In the genomic region with DNA sequence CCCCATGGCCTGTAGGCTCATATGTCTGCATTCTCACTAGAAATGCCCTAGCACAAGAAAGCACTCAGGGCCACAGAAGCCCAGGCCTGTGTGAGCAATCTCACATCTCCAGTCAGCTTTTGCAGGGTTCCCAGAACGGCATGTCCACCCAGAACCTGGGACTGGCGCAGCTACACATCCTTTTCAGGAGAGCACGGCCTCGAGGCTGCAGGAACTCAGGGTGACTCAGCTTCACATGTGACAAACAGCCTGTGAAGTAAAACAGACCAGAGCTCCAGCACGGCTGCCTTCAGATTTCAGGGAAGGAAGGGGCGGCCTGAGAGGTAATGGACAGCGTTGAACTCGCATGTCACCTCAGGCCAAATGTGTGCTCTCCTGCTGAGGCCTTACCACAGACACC, we compare ENCODE assay signal across 9 mouse cellular contexts. TPM values are rescaled to one million over a fixed set of nuclear protein-coding genes. Genes with fewer than 3 reads are reported as not detected.
DNase-seq lines count a peak whose midpoint lies in the region; ATAC-seq lines count a peak whose summit lies in the region.
"Had no signal": no experiment of that assay in that cellular context is flagged by ENCODE, and none has a peak within 500 bp of the region (broad histone marks: within the 10 kb centered on the region; RNA-seq: fewer than 3 reads in every experiment).

No protein-coding gene starts in this region.

- no peaks in the 10 kb centered on the region for H3K36me3 ChIP-seq in heart, embryonic 12.5 days
- H3K36me3 ChIP-seq in stomach, embryonic 16.5 days (ENCODE audit: control insufficient read depth, insufficient read depth, low read length) = no peaks in the 10 kb centered on the region
- H3K36me3 ChIP-seq in forebrain, embryonic 13.5 days (ENCODE audit: poor library complexity, severe bottlenecking) = no peaks in the 10 kb centered on the region
- H3K36me3 ChIP-seq in liver, embryonic 12.5 days = no peaks in the 10 kb centered on the region
- H3K36me3 ChIP-seq: midbrain, embryonic 12.5 days had no signal

- H3K4me1 ChIP-seq in heart, embryonic 12.5 days (replicated peaks) = peaks cover 26% of the 10 kb centered on the region
- H3K4me1 ChIP-seq in stomach, embryonic 16.5 days (ENCODE audit: control insufficient read depth, insufficient read depth, low read length) = peaks cover 22% of the 10 kb centered on the region
- H3K4me1 ChIP-seq in forebrain, embryonic 13.5 days = peaks cover 36% of the 10 kb centered on the region
- H3K4me1 ChIP-seq in liver, embryonic 12.5 days = no peaks in the 10 kb centered on the region

- no peak overlapping the region for H3K4me3 ChIP-seq in heart, embryonic 12.5 days
- no peak overlapping the region for H3K4me3 ChIP-seq in stomach, embryonic 16.5 days (replicated peaks; ENCODE audit: low read length)
- no peak overlapping the region for H3K4me3 ChIP-seq in forebrain, embryonic 13.5 days
- no peak overlapping the region for H3K4me3 ChIP-seq in liver, embryonic 12.5 days
- H3K4me3 ChIP-seq: left cerebral cortex, adult 2 months; midbrain, embryonic 12.5 days had no signal

- DNase-seq in ovary, postnatal 36 days (ENCODE audit: low spot score) = peak; percentile 25
- DNase-seq in ovary, postnatal 10 days (ENCODE audit: low spot score) = no peak
- DNase-seq in brain, adult 2 months (ENCODE audit: low read depth, low spot score) = peak; percentile 27

- peak; percentile 66; the same call in 1 of the 2 replicates for ATAC-seq in heart, embryonic 12.5 days (ENCODE audit: insufficient number of reproducible peaks, low FRiP score)
- ATAC-seq in stomach, embryonic 16.5 days (ENCODE audit: insufficient read depth, low FRiP score) = no peak
- no peak for ATAC-seq in forebrain, embryonic 13.5 days
- ATAC-seq in liver, embryonic 12.5 days = no peak

- H3K27me3 ChIP-seq in heart, embryonic 12.5 days (replicated peaks) = no peaks in the 10 kb centered on the region
- no peaks in the 10 kb centered on the region for H3K27me3 ChIP-seq in stomach, embryonic 16.5 days (ENCODE audit: control insufficient read depth, insufficient read depth, low read length)
- peaks cover 4% of the 10 kb centered on the region for H3K27me3 ChIP-seq in forebrain, embryonic 13.5 days
- peaks cover 9% of the 10 kb centered on the region; the same call in 1 of the 2 replicates for H3K27me3 ChIP-seq in liver, embryonic 12.5 days (replicated peaks)
- H3K27me3 ChIP-seq: midbrain, embryonic 12.5 days had no signal

- 10% methylated on average over 8 of the region's 8 CpGs for WGBS in heart, embryonic 12.5 days
- 42% methylated on average over 8 of the region's 8 CpGs for WGBS in stomach, embryonic 16.5 days
- WGBS in forebrain, embryonic 13.5 days = 80% methylated on average over 8 of the region's 8 CpGs
- 31% methylated on average over 8 of the region's 8 CpGs for WGBS in liver, embryonic 12.5 days (ENCODE audit: insufficient replicate concordance)

- peak overlapping the region; percentile 64 for H3K27ac ChIP-seq in heart, embryonic 12.5 days (ENCODE audit: poor library complexity, severe bottlenecking)
- peak overlapping the region; percentile 85 for H3K27ac ChIP-seq in stomach, embryonic 16.5 days (ENCODE audit: low read length)
- H3K27ac ChIP-seq in forebrain, embryonic 13.5 days = no peak overlapping the region
- no peak overlapping the region for H3K27ac ChIP-seq in liver, embryonic 12.5 days
- H3K27ac ChIP-seq: left cerebral cortex, adult 2 months; midbrain, embryonic 12.5 days had no signal

- H3K9ac ChIP-seq in heart, embryonic 12.5 days = no peak overlapping the region
- H3K9ac ChIP-seq in stomach, embryonic 16.5 days (ENCODE audit: low read length) = peak overlapping the region; percentile 44; the same call in 1 of the 2 replicates
- no peak overlapping the region for H3K9ac ChIP-seq in forebrain, embryonic 13.5 days
- no peak overlapping the region for H3K9ac ChIP-seq in liver, embryonic 12.5 days
- H3K9ac ChIP-seq: midbrain, embryonic 12.5 days had no signal

- no peak overlapping the region for H3K4me2 ChIP-seq in heart, embryonic 12.5 days
- no peak overlapping the region for H3K4me2 ChIP-seq in stomach, embryonic 16.5 days (ENCODE audit: low read depth, low read length)
- no peak overlapping the region for H3K4me2 ChIP-seq in forebrain, embryonic 13.5 days
- no peak overlapping the region for H3K4me2 ChIP-seq in liver, embryonic 12.5 days
- H3K4me2 ChIP-seq: midbrain, embryonic 12.5 days had no signal

- H3K9me3 ChIP-seq in heart, embryonic 12.5 days (replicated peaks) = no peaks in the 10 kb centered on the region
- no peaks in the 10 kb centered on the region for H3K9me3 ChIP-seq in stomach, embryonic 16.5 days (replicated peaks; ENCODE audit: control insufficient read depth, low read length)
- no peaks in the 10 kb centered on the region for H3K9me3 ChIP-seq in forebrain, embryonic 13.5 days (replicated peaks)
- no peaks in the 10 kb centered on the region for H3K9me3 ChIP-seq in liver, embryonic 12.5 days (replicated peaks)
- H3K9me3 ChIP-seq: midbrain, embryonic 12.5 days had no signal

RNA-seq across cellular contexts. Expression of gene Jun, which starts 29.6 kb away (rescaled TPM):
- polyA plus RNA-seq in heart, embryonic 12.5 days (2016; fragmentation: Nextera tagmentation; extraction: Ambion mirVana) = 95.0 and 95.1 TPM in 2 replicates
- polyA plus RNA-seq in stomach, embryonic 16.5 days (2015; fragmentation: Nextera tagmentation; extraction: Ambion mirVana) = 90.7 and 107 TPM in 2 replicates
- polyA plus RNA-seq in forebrain, embryonic 13.5 days (2015; fragmentation: Nextera tagmentation; extraction: Ambion mirVana) = 87.2 and 97.6 TPM in 2 replicates
- polyA plus RNA-seq in liver, embryonic 12.5 days (2016; fragmentation: Nextera tagmentation; extraction: Ambion mirVana) = 12.0 and 12.2 TPM in 2 replicates

Comparison
In these comparisons a context has a peak if more than half of its experiments do, and no peak if none do; other contexts are left out.
1. H3K27ac ChIP-seq: peak in heart, embryonic 12.5 days (single experiment) and stomach, embryonic 16.5 days (single experiment); none in forebrain, embryonic 13.5 days (single experiment) and liver, embryonic 12.5 days (single experiment).